ENCODE assay signal across 1 mouse cellular context in genomic region chr11:49793619-49794341, GRCm38 (mm10).
TF ChIP-seq lines count a peak whose summit lies in the region.

Gene Gfpt2, plus strand, starts transcription at chr11:49794178.

TF ChIP-seq in CH12.LX, 34 proteins besides CTCF, POLR2A, EP300 and RAD21 (continued from another document):
- no peak for TF ChIP-seq USF2 (conservative IDR thresholded peaks at IDR 0.05; ENCODE audit: low read depth, low read length)
